Mouse (Mus musculus): ENCODE measurements around the gene Snx21.

DNA sequence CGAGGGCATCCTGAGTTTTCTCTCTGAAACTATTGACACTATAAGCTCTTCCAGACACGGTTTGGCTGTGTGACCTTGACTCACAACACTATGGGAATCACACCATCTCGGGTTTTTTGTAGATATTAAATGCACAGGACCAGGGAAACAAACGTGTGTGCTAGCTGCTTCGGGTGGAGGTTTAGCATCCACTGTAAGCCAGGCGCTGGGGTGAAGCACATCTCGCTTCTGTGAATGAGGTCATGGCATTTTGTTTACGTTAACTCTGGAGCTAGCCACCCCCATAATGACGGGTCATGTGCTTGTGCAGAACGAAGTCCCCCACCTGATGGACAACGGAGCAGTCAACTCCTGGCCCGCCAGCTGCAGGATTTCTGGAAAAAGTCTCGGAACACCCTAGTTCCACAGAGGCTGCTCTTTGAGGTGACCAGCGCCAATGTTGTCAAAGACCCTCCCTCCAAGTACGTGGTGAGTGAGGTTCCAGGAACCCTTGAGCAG lies 814 bp downstream of the Snx21 start:
- TF ChIP-seq POLR2A (IDR thresholded peaks at IDR 0.05; ENCODE audit: borderline replicate concordance, extremely low read depth, low read depth, low read length) (peak; percentile 45; the same call in 1 of the 2 replicates), CTCF (IDR thresholded peaks at IDR 0.05; ENCODE audit: insufficient read depth, low read length) (no peak)
